Comparison of ENCODE assay signal across 8 mouse cellular contexts in genomic region chr11:88803231-88804010, GRCm38 (mm10).
A peak's percentile ranks its signal among the peaks of the same experiment; 100 is the strongest.
DNase-seq lines count a peak whose midpoint lies in the region; ATAC-seq and TF ChIP-seq lines count a peak whose summit lies in the region.

No protein-coding gene starts in this region.

- ATAC-seq in frontal cortex, adult (ENCODE audit: low TSS enrichment): peak; percentile 41; the same call in 1 of the 2 replicates
- peak; percentile 55 for ATAC-seq in heart, embryonic 16.5 days (replicated peaks; ENCODE audit: extremely low read depth, insufficient read depth, low FRiP score)
- ATAC-seq in liver, postnatal 0 days: no peak

- TF ChIP-seq EP300 in liver, postnatal 0 days (IDR thresholded peaks at IDR 0.05; ENCODE audit: low read depth): no peak

- peak overlapping the region; percentile 65 for H3K9ac ChIP-seq in heart, embryonic 16.5 days (ENCODE audit: low read length)
- H3K9ac ChIP-seq in liver, postnatal 0 days (replicated peaks): no peak overlapping the region

- no peak for TF ChIP-seq CTCF in liver, postnatal 0 days (IDR thresholded peaks at IDR 0.05; ENCODE audit: low read depth)
- no peak for TF ChIP-seq CTCF in thymus, adult 2 months (IDR thresholded peaks at IDR 0.05; ENCODE audit: borderline replicate concordance, control insufficient read depth, extremely low read depth, insufficient read depth, low read length, poor library complexity)

- H3K4me2 ChIP-seq in heart, embryonic 16.5 days (ENCODE audit: low read depth, low read length): peak overlapping the region; percentile 61
- 0 out of 2 replicates have a peak overlapping the region, but pooled peaks have one; percentile 15 for H3K4me2 ChIP-seq in liver, postnatal 0 days (ENCODE audit: low read depth, low read length)

- peak overlapping the region; percentile 39 for H3K4me3 ChIP-seq in heart, embryonic 16.5 days (ENCODE audit: low read length)
- no peak overlapping the region for H3K4me3 ChIP-seq in liver, postnatal 0 days (ENCODE audit: low read depth, low read length)
- H3K4me3 ChIP-seq in thymus, adult 2 months (ENCODE audit: control insufficient read depth, insufficient read depth, low read length): no peak overlapping the region

- H3K9me3 ChIP-seq in heart, embryonic 16.5 days (replicated peaks; ENCODE audit: control insufficient read depth, low read length): no peaks in the 10 kb centered on the region
- H3K9me3 ChIP-seq in liver, postnatal 0 days (ENCODE audit: low read length): no peaks in the 10 kb centered on the region

- H3K27me3 ChIP-seq in heart, embryonic 16.5 days (ENCODE audit: control insufficient read depth, insufficient read depth, low read length): no peaks in the 10 kb centered on the region
- no peaks in the 10 kb centered on the region for H3K27me3 ChIP-seq in liver, postnatal 0 days (ENCODE audit: insufficient read depth, low read length)
- H3K27me3 ChIP-seq in thymus, adult 2 months (ENCODE audit: control insufficient read depth, insufficient read depth, low read length): no peaks in the 10 kb centered on the region

- WGBS in heart, embryonic 16.5 days: 41% methylated on average over 31 of the region's 31 CpGs
- WGBS in liver, postnatal 0 days (ENCODE audit: insufficient replicate concordance): 51% methylated on average over 31 of the region's 31 CpGs
- 77% methylated on average over 31 of the region's 31 CpGs for WGBS in thymus, adult 2 months

- no peak for DNase-seq in frontal cortex, postnatal 25 days (ENCODE audit: low spot score in 2 of 2)
- peak; percentile 33 for DNase-seq in brain, adult 2 months (ENCODE audit: low read depth, low spot score)
- no peak for DNase-seq in liver, postnatal 0 days
- DNase-seq in c-Kit-positive CD71-positive TER-119-positive erythroid progenitor cells, embryonic 14.5 days (ENCODE audit: low spot score): no peak
- no peak for DNase-seq in thymus, adult 2 months
- DNase-seq in layer of hippocampus, postnatal 10 days (ENCODE audit: low spot score in 2 of 2): no peak

- H3K27ac ChIP-seq in heart, embryonic 16.5 days (ENCODE audit: low read length): peak overlapping the region; percentile 31
- H3K27ac ChIP-seq in liver, postnatal 0 days (ENCODE audit: low read depth): no peak overlapping the region
- H3K27ac ChIP-seq in thymus, adult 2 months (ENCODE audit: control insufficient read depth, insufficient read depth, low read length): no peak overlapping the region

- H3K4me1 ChIP-seq in heart, embryonic 16.5 days (ENCODE audit: control insufficient read depth, insufficient read depth, low read length): peaks cover 5% of the 10 kb centered on the region; the same call in 1 of the 2 replicates
- no peaks in the 10 kb centered on the region for H3K4me1 ChIP-seq in liver, postnatal 0 days (ENCODE audit: insufficient read depth)
- H3K4me1 ChIP-seq in thymus, adult 2 months (replicated peaks; ENCODE audit: control insufficient read depth, insufficient read depth, low read length): no peaks in the 10 kb centered on the region

- TF ChIP-seq POLR2A in thymus, adult 2 months (IDR thresholded peaks at IDR 0.05; ENCODE audit: control insufficient read depth, extremely low read depth, insufficient read depth, low read length, poor library complexity): no peak

- no peaks in the 10 kb centered on the region for H3K36me3 ChIP-seq in heart, embryonic 16.5 days (ENCODE audit: control insufficient read depth, insufficient read depth)
- H3K36me3 ChIP-seq in liver, postnatal 0 days (replicated peaks; ENCODE audit: insufficient read depth, low read length): no peaks in the 10 kb centered on the region
- no peaks in the 10 kb centered on the region for H3K36me3 ChIP-seq in thymus, adult 2 months (ENCODE audit: control insufficient read depth, insufficient read depth, low read length)
